Mouse (Mus musculus): ENCODE data around the gene Lekr1. TPM values are rescaled to one million over a fixed set of nuclear protein-coding genes. Genes with fewer than 3 reads are reported as not detected.

Gene Lekr1
- polyA plus RNA-seq, 1 experiment = 0.39 TPM

DNA sequence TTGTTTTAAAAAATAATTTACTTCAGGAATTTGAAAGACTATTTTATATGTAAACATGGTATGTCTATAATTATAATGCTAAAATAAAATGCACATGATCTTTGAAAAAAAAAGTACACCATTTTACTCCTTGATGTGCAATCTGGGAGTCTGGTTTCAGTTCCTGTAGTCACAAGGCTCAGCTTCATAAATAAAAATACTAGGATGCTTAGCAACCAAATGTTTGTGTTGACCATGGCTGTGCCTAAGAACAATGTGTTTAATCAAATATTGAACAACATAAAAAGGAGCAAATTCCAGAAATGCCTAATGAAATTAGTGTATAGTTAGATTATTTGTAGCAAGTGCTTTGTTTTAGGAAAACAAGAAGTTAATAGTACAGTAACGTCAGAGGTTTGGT is 107.9 kb downstream of the Lekr1 start:
- TF ChIP-seq MYOD1 (IDR thresholded peaks at IDR 0.05; ENCODE audit: control insufficient read depth, insufficient read length, low read depth) (no peak), MAX (IDR thresholded peaks at IDR 0.05) (no peak), MYOG (IDR thresholded peaks at IDR 0.05; ENCODE audit: control insufficient read depth, extremely low read depth, insufficient read length) (no peak), CTCF (IDR thresholded peaks at IDR 0.05; ENCODE audit: control insufficient read depth, insufficient read depth, insufficient read length) (no peak), CEBPB (IDR thresholded peaks at IDR 0.05; ENCODE audit: low read depth) (no peak), FOSL1 (IDR thresholded peaks at IDR 0.05; ENCODE audit: insufficient read depth, low read length, poor library complexity, severe bottlenecking) (no peak), USF1 (IDR thresholded peaks at IDR 0.05; ENCODE audit: low read depth) (no peak)
- Histone ChIP-seq H3K4me3 (ENCODE audit: insufficient read depth, poor library complexity, severe bottlenecking) (no peak overlapping the region), H3K79me2 (ENCODE audit: control insufficient read depth, insufficient read depth) (no peaks in the 10 kb centered on the region)

DNA sequence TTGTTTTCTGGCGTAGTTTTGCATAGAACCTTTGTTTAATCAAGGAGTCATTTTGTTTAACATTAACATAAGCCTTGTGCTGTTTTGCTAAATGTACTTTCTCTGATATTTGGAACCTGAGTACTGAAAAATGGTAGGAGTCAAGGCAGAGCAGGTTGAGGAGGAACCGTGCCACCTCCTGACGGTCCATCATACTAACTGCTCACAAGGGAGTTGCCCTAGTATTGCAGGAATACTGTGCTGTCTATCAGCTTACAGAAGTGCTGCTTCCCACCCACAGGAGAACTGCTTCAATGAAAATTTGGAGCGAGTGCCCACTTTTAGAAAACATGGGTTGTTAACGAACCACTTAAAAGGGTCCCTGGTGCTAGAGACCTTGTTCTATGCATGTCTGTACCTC is 109.1 kb downstream of the Lekr1 start:
- H3K79me2 ChIP-seq (ENCODE audit: control insufficient read depth, insufficient read depth) = no peaks in the 10 kb centered on the region
- TF ChIP-seq USF1 (IDR thresholded peaks at IDR 0.05; ENCODE audit: low read depth) (no peak), CTCF (IDR thresholded peaks at IDR 0.05; ENCODE audit: control insufficient read depth, insufficient read depth, insufficient read length) (no peak), MYOG (IDR thresholded peaks at IDR 0.05; ENCODE audit: control insufficient read depth, extremely low read depth, insufficient read length) (no peak), MYOD1 (IDR thresholded peaks at IDR 0.05; ENCODE audit: control insufficient read depth, insufficient read length, low read depth) (no peak), MAX (IDR thresholded peaks at IDR 0.05) (no peak), FOSL1 (IDR thresholded peaks at IDR 0.05; ENCODE audit: insufficient read depth, low read length, poor library complexity, severe bottlenecking) (no peak), CEBPB (IDR thresholded peaks at IDR 0.05; ENCODE audit: low read depth) (no peak)
- H3K27me3 ChIP-seq (ENCODE audit: control insufficient read depth, insufficient read depth, insufficient read length) = no peaks in the 10 kb centered on the region
- H3K79me3 ChIP-seq (ENCODE audit: low read depth) = no peaks in the 10 kb centered on the region
- no peaks in the 10 kb centered on the region for H3K36me3 ChIP-seq (ENCODE audit: control insufficient read depth, insufficient read depth)
- no peak overlapping the region for H3ac ChIP-seq (ENCODE audit: control insufficient read depth, insufficient read length, low read depth)
- no peak overlapping the region for H3K4me3 ChIP-seq (ENCODE audit: insufficient read depth, poor library complexity, severe bottlenecking)

More for the DNA sequence above, 107.9 kb downstream of the Lekr1 start:
- Histone ChIP-seq H3K36me3 (ENCODE audit: control insufficient read depth, insufficient read depth) (no peaks in the 10 kb centered on the region), H3K27me3 (ENCODE audit: control insufficient read depth, insufficient read depth, insufficient read length) (no peaks in the 10 kb centered on the region), H3K79me3 (ENCODE audit: low read depth) (no peaks in the 10 kb centered on the region), H3ac (ENCODE audit: control insufficient read depth, insufficient read length, low read depth) (no peak overlapping the region)

- no peak for TF ChIP-seq MYOG (IDR thresholded peaks at IDR 0.05; ENCODE audit: control insufficient read depth, extremely low read depth, insufficient read length)
- TF ChIP-seq MAX (IDR thresholded peaks at IDR 0.05) = no peak
- no peak for TF ChIP-seq CTCF (IDR thresholded peaks at IDR 0.05; ENCODE audit: control insufficient read depth, insufficient read depth, insufficient read length)
- no peak for TF ChIP-seq USF1 (IDR thresholded peaks at IDR 0.05; ENCODE audit: low read depth)
- TF ChIP-seq FOSL1 (IDR thresholded peaks at IDR 0.05; ENCODE audit: insufficient read depth, low read length, poor library complexity, severe bottlenecking) = no peak
- TF ChIP-seq MYOD1 (IDR thresholded peaks at IDR 0.05; ENCODE audit: control insufficient read depth, insufficient read length, low read depth) = no peak
- no peak for TF ChIP-seq CEBPB (IDR thresholded peaks at IDR 0.05; ENCODE audit: low read depth)
- Histone ChIP-seq H3K4me3 (ENCODE audit: insufficient read depth, poor library complexity, severe bottlenecking) (no peak overlapping the region), H3K27me3 (ENCODE audit: control insufficient read depth, insufficient read depth, insufficient read length) (no peaks in the 10 kb centered on the region), H3K79me2 (ENCODE audit: control insufficient read depth, insufficient read depth) (no peaks in the 10 kb centered on the region), H3K36me3 (ENCODE audit: control insufficient read depth, insufficient read depth) (no peaks in the 10 kb centered on the region), H3K79me3 (ENCODE audit: low read depth) (no peaks in the 10 kb centered on the region), H3ac (ENCODE audit: control insufficient read depth, insufficient read length, low read depth) (no peak overlapping the region)
These were observed 116.2 kb downstream of the Lekr1 start for GRCm38 (mm10) chr3:65782246-65782645.

DNA sequence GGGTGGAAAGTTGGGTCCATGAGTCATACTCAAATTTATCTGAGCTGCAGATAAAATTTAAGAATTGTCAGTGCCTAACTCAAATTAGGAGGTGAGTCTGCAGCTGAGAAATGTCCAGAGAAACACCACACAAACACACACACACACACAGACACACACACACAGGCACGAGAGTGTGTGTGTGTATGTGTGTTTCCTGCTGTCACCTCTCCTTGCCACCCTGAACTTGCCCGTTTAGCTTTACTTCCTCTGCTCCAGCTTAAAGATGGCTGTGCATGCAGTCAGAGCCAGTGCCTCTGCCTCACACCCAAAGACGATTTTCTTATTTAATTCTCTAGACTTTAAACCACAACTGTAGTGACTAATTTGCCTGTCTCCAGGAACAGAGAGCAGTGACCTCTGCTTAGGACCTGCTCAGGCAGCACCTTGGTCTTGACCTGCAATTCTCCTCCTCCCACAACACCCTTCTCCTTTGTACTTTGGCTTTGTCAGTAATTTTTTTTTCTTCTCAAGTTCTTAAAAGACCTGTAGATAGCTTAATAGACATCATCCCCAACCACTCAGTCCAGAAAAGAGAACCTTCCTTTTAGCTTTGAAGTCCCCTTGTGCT is 124.2 kb downstream of the Lekr1 start:
- no peak overlapping the region for H3K4me3 ChIP-seq (ENCODE audit: insufficient read depth, poor library complexity, severe bottlenecking)
- no peaks in the 10 kb centered on the region for H3K27me3 ChIP-seq (ENCODE audit: control insufficient read depth, insufficient read depth, insufficient read length)
- H3K36me3 ChIP-seq (ENCODE audit: control insufficient read depth, insufficient read depth) = no peaks in the 10 kb centered on the region
- TF ChIP-seq CEBPB (IDR thresholded peaks at IDR 0.05; ENCODE audit: low read depth) (no peak), CTCF (IDR thresholded peaks at IDR 0.05; ENCODE audit: control insufficient read depth, insufficient read depth, insufficient read length) (no peak), MAX (IDR thresholded peaks at IDR 0.05) (no peak), MYOD1 (IDR thresholded peaks at IDR 0.05; ENCODE audit: control insufficient read depth, insufficient read length, low read depth) (no peak), MYOG (IDR thresholded peaks at IDR 0.05; ENCODE audit: control insufficient read depth, extremely low read depth, insufficient read length) (no peak), USF1 (IDR thresholded peaks at IDR 0.05; ENCODE audit: low read depth) (no peak), FOSL1 (IDR thresholded peaks at IDR 0.05; ENCODE audit: insufficient read depth, low read length, poor library complexity, severe bottlenecking) (no peak)
- no peak overlapping the region for H3ac ChIP-seq (ENCODE audit: control insufficient read depth, insufficient read length, low read depth)
- no peaks in the 10 kb centered on the region for H3K79me2 ChIP-seq (ENCODE audit: control insufficient read depth, insufficient read depth)
- H3K79me3 ChIP-seq (ENCODE audit: low read depth) = no peaks in the 10 kb centered on the region

DNA sequence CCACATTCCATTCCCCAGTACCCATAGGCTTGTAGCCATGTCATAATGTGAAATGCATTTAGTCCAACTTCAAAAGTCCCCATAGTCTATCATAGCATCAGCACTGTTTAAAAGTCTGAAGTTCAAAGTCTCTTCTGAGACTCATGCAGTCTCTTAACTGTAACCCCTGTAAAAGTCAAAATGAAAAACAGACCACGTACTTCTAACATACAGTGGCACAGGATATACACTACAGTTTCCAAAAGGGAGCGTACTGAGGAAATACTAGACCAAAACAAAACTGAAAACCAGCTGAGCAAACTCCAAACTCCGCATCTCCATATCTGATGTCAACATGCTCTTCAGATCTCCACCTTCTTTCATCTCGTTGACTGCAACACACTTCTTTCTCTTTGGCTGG is 127.5 kb downstream of the Lekr1 start:
- H3K79me3 ChIP-seq (ENCODE audit: low read depth) = no peaks in the 10 kb centered on the region

More for the DNA sequence above, 127.5 kb downstream of the Lekr1 start:
- Histone ChIP-seq H3K79me2 (ENCODE audit: control insufficient read depth, insufficient read depth) (no peaks in the 10 kb centered on the region), H3ac (ENCODE audit: control insufficient read depth, insufficient read length, low read depth) (no peak overlapping the region), H3K27me3 (ENCODE audit: control insufficient read depth, insufficient read depth, insufficient read length) (no peaks in the 10 kb centered on the region), H3K4me3 (ENCODE audit: insufficient read depth, poor library complexity, severe bottlenecking) (no peak overlapping the region), H3K36me3 (ENCODE audit: control insufficient read depth, insufficient read depth) (no peaks in the 10 kb centered on the region)
- TF ChIP-seq FOSL1 (IDR thresholded peaks at IDR 0.05; ENCODE audit: insufficient read depth, low read length, poor library complexity, severe bottlenecking) (no peak), CTCF (IDR thresholded peaks at IDR 0.05; ENCODE audit: control insufficient read depth, insufficient read depth, insufficient read length) (no peak), MYOD1 (IDR thresholded peaks at IDR 0.05; ENCODE audit: control insufficient read depth, insufficient read length, low read depth) (no peak), MAX (IDR thresholded peaks at IDR 0.05) (no peak), MYOG (IDR thresholded peaks at IDR 0.05; ENCODE audit: control insufficient read depth, extremely low read depth, insufficient read length) (no peak), CEBPB (IDR thresholded peaks at IDR 0.05; ENCODE audit: low read depth) (no peak), USF1 (IDR thresholded peaks at IDR 0.05; ENCODE audit: low read depth) (no peak)

All from C2C12 (cell line).